Mouse (Mus musculus) hindbrain, postnatal 0 days (tissue): ENCODE results near the gene Nfasc. TPM values are rescaled to one million over a fixed set of nuclear protein-coding genes. Genes with fewer than 3 reads are reported as not detected.
A peak's percentile ranks its signal among the peaks of the same experiment; 100 is the strongest.

Experiments used
- ATAC-seq: fragments of 200-750 bp; cut with Nextera tagmentation; 2 replicates; pipeline ENCODE4 v1.8.0; 2017; ENCODE audit warnings: mild to moderate bottlenecking, moderate TSS enrichment, moderate library complexity
- DNase-seq: peaks from one replicate; pipeline ENCODE4 v3.0.0-alpha.2; 2015; ENCODE audit warnings: low spot score
- H3K27ac ChIP-seq: fragments of 300-500 bp; sonication (generic); 2 replicates; pipeline ENCODE4 v1.5.1; 2014; ENCODE audit warnings: mild to moderate bottlenecking
- H3K27me3 ChIP-seq: fragments of 300-500 bp; sonication (generic); 2 replicates; pipeline ENCODE4 v1.6.1; 2014; ENCODE audit warnings: low read length, mixed read lengths; ENCODE audit not compliant: insufficient read depth
- H3K36me3 ChIP-seq: fragments of 300-500 bp; sonication (generic); 2 replicates; pipeline ENCODE4 v1.6.1; 2014; ENCODE audit warnings: low read length, mixed read lengths; ENCODE audit not compliant: insufficient read depth
- H3K4me1 ChIP-seq: fragments of 300-500 bp; sonication (generic); 2 replicates; pipeline ENCODE4 v1.6.1; 2014; ENCODE audit warnings: antibody characterized with exemption, low read length, mixed read lengths; ENCODE audit not compliant: insufficient read depth
- H3K4me2 ChIP-seq: fragments of 300-500 bp; sonication (generic); 2 replicates; pipeline ENCODE4 v1.6.1; 2014; ENCODE audit warnings: low read depth, mild to moderate bottlenecking, low read length, moderate library complexity, mixed read lengths
- H3K4me3 ChIP-seq: fragments of 300-500 bp; sonication (generic); 2 replicates; pipeline ENCODE4 v1.5.1; 2014; ENCODE audit warnings: low read length
- H3K9ac ChIP-seq: fragments of 300-500 bp; sonication (generic); replicated peaks from 2 replicates; pipeline ENCODE4 v1.6.1; 2014; ENCODE audit warnings: mild to moderate bottlenecking, low read length, moderate library complexity, mixed read lengths
- H3K9me3 ChIP-seq: fragments of 300-500 bp; sonication (generic); 2 replicates; pipeline ENCODE4 v1.6.1; 2016; ENCODE audit warnings: low read length, mixed read lengths
- CTCF ChIP-seq: IDR thresholded peaks from 2 replicates; pipeline ENCODE4 v1.5.1; 2016; ENCODE audit warnings: antibody characterized with exemption, control low read depth, low read depth
- WGBS: fragments of 180-500 bp; shearing (Covaris S2); extraction: QIAGEN DNeasy Blood & Tissue Kit; methylation state at CpG from one replicate; pipeline ENCODE4 v1.1.7; 2014; 5-methylcytosine and 5-hydroxymethylcytosine counted together
- polyA plus RNA-seq: library from polyadenylated mRNA; unstranded; fragments of >200 nt; fragmentation: Nextera tagmentation; extraction: Ambion mirVana; gene quantifications from 2 replicates; pipeline ENCODE4 v1.2.1, GENCODE M21; 2015
- total RNA-seq: library from RNA; depleted of rRNA; stranded (reverse); fragments of >200 nt; gene quantifications from 2 replicates; pipeline ENCODE4 v1.2.3, GENCODE M21; 2014

The Nfasc gene
- total and polyA plus RNA-seq, 2 experiments from 2014 or later, result 30.5 to 69.6 TPM

DNA sequence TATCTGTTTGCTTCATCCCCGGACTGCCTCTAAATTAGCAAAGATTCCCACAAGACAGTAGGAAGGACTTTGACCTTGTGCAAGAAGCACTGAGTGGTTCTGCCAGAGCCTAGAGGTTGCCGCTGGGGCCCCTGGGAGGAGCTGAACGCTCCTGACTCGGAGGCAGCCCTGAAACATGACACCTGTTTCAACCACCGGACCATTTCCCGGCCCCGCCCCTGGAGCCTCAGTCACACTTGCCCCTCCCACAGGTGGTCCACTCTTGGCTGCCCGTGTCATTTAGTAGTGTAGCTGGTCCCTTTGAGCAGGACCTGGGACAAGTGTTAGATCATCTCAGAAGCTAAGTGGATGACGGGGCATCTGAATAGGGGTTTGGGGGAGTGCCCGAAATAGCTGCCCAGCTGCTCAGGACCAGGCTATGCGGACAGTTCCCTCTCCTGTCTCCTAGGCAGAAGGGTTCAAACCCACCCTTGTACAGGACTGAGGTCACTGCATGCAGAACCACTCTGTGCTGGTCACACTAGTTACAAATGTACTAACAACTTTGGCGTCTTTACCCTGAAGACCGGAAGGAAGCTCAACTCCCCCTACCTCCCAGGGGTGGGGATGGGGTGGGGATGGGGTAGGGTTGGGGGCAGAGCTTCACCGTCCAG is 200.3 kb downstream of the Nfasc start:
- Histone ChIP-seq H3K4me3 (peak overlapping the region; percentile 48), H3K4me1 (peaks cover 8% of the 10 kb centered on the region; the same call in 1 of the 2 replicates), H3K36me3 (no peaks in the 10 kb centered on the region), H3K27me3 (no peaks in the 10 kb centered on the region), H3K9me3 (no peaks in the 10 kb centered on the region), H3K9ac (peak overlapping the region; percentile 62; the same call in 1 of the 2 replicates), H3K4me2 (peak overlapping the region; percentile 73), H3K27ac (no peak overlapping the region)
- ATAC-seq, result no peak
- TF ChIP-seq CTCF, result no peak
- WGBS, result 6% methylated on average over 14 of the region's 14 CpGs
- DNase-seq, result no peak

DNA sequence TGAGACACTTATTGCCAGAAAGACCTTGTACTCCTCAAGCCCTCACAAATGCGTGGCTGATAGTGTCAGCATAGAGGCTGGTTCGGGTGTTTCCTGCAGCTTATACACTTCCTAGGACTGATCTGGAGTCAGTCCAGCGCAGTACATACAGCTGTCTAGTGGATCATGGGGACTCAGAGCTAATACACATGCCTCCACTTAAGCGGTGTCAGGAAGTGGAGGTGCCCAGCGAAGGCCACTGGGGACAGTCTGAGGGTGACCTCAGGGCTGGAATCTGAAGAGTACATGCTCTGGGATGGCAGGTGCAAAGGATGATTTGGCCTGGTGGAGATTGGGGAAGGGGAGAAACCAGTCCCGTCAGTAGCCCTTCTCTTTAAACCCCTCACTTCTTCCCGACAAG is 200.9 kb downstream of the Nfasc start:
- peak overlapping the region; percentile 48 for H3K4me3 ChIP-seq
- H3K9ac ChIP-seq, result no peak overlapping the region
- no peaks in the 10 kb centered on the region for H3K36me3 ChIP-seq
- no peak for TF ChIP-seq CTCF
- H3K4me2 ChIP-seq, result peak overlapping the region; percentile 73
- ATAC-seq (no peak), DNase-seq (no peak)
- peaks cover 8% of the 10 kb centered on the region; the same call in 1 of the 2 replicates for H3K4me1 ChIP-seq
- no peaks in the 10 kb centered on the region for H3K9me3 ChIP-seq
- H3K27ac ChIP-seq, result no peak overlapping the region
- no peaks in the 10 kb centered on the region for H3K27me3 ChIP-seq
- 61% methylated on average over 7 of the region's 7 CpGs for WGBS

DNA sequence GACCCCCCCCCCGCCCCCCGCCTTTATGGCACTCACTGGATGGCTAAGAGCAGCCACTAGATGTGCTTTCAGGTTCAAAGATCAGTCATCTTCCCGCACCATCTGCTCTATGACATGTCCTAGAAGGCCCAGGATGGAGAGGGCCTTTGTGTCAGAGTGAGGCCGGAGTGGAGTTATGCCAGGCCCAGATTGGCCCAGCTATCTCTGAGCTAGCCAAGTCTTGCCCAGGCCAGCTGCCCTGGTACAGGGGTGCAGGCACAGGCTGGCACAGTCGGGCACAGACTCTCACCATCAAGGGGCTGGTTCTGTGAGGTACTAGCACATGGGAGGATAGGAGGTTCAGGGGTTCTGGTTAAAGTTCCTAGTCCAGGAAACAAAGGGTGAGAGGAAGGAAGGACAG is 203.9 kb downstream of the Nfasc start:
- 50% methylated on average over 5 of the region's 5 CpGs for WGBS
- Histone ChIP-seq H3K4me3 (no peak overlapping the region), H3K27ac (0 out of 2 replicates have a peak overlapping the region, but pooled peaks have one; percentile 15), H3K9ac (no peak overlapping the region), H3K9me3 (no peaks in the 10 kb centered on the region), H3K36me3 (0 out of 2 replicates have a peak, but pooled peaks cover 4% of the 10 kb centered on the region), H3K4me2 (no peak overlapping the region), H3K27me3 (no peaks in the 10 kb centered on the region), H3K4me1 (peaks cover 11% of the 10 kb centered on the region; the same call in 1 of the 2 replicates)
- peak; percentile 55 for DNase-seq
- TF ChIP-seq CTCF, result no peak
- ATAC-seq, result peak; percentile 52

DNA sequence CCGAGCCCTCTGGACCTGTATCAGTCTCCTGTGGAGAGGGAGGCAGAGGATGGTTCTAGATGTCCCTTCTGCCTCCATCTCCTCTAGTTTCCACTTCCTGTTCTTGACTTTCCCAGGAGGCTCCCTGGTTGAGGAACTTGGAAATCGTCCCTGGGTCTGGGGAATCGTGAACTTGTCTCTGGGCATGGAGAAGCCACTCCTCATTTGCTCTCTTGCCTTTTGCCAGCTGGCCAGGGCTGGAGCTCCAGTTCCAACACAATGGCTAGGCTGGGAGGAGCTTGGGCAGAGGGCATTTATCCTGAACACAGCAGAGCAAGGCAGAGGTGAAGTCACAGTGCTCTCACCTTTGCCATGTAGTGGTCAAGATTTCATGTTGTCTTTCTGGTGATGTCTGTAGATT is 205.2 kb downstream of the Nfasc start:
- no peak overlapping the region for H3K4me3 ChIP-seq
- no peak overlapping the region for H3K9ac ChIP-seq
- ATAC-seq (no peak), DNase-seq (no peak)
- no peak for TF ChIP-seq CTCF
- no peaks in the 10 kb centered on the region for H3K27me3 ChIP-seq
- peaks cover 11% of the 10 kb centered on the region; the same call in 1 of the 2 replicates for H3K4me1 ChIP-seq
- 67% methylated on average over 3 of the region's 3 CpGs for WGBS
- H3K27ac ChIP-seq, result no peak overlapping the region
- H3K9me3 ChIP-seq, result no peaks in the 10 kb centered on the region
- no peak overlapping the region for H3K4me2 ChIP-seq
- H3K36me3 ChIP-seq, result 0 out of 2 replicates have a peak, but pooled peaks cover 4% of the 10 kb centered on the region

DNA sequence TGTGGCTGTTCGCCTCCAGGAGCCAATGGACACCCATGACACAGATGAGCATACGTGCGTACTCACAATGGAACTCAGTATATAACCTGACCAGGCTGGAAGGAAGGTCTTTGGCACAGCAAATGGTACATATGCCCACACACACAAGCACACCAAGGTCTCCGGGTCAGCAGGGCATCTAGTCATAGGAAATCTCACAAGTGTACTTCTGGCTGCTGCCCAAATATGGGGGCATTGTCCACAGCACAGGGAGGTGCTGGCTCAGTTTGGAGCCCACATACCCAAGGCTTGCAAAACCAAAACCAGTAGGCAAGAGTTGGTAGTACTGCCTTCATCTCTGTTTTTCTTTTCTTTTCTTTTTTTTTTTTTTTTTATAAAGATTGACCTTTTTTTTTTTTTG is 206.1 kb downstream of the Nfasc start:
- no peak overlapping the region for H3K4me3 ChIP-seq
- no peak overlapping the region for H3K4me2 ChIP-seq
- 0 out of 2 replicates have a peak, but pooled peaks cover 7% of the 10 kb centered on the region for H3K4me1 ChIP-seq
- 0 out of 2 replicates have a peak, but pooled peaks cover 4% of the 10 kb centered on the region for H3K36me3 ChIP-seq
- no peak overlapping the region for H3K27ac ChIP-seq
- H3K9me3 ChIP-seq, result no peaks in the 10 kb centered on the region
- DNase-seq (no peak), ATAC-seq (no peak)
- no peaks in the 10 kb centered on the region for H3K27me3 ChIP-seq
- H3K9ac ChIP-seq, result no peak overlapping the region
- no peak for TF ChIP-seq CTCF
- 91% methylated on average over 4 of the region's 4 CpGs for WGBS

DNA sequence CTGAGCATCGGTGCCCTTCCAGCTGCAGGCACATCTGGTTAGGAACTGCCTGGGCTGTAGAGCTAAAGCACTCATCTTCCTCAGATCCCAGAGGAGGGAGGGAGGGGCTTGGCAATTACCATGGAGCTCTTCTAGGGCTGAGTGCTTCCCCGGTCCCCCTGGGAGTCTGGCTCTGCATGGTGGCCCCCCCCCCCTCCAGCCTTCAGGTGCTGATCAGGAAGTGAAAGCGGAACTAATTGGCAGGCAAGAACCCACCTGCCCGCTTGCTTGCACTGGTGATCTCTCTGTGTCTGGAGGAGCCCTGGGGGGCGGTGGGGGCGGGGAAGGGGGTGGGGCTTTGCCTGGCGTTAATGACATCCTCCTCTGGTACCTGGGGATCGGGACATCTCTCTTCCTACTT is 207.8 kb downstream of the Nfasc start:
- DNase-seq (no peak), ATAC-seq (no peak)
- Histone ChIP-seq H3K27me3 (no peaks in the 10 kb centered on the region), H3K9me3 (no peaks in the 10 kb centered on the region), H3K4me1 (0 out of 2 replicates have a peak, but pooled peaks cover 7% of the 10 kb centered on the region), H3K36me3 (0 out of 2 replicates have a peak, but pooled peaks cover 4% of the 10 kb centered on the region), H3K9ac (no peak overlapping the region), H3K4me3 (no peak overlapping the region), H3K27ac (no peak overlapping the region), H3K4me2 (no peak overlapping the region)
- TF ChIP-seq CTCF, result no peak
- WGBS, result 7% methylated on average over 8 of the region's 8 CpGs

DNA sequence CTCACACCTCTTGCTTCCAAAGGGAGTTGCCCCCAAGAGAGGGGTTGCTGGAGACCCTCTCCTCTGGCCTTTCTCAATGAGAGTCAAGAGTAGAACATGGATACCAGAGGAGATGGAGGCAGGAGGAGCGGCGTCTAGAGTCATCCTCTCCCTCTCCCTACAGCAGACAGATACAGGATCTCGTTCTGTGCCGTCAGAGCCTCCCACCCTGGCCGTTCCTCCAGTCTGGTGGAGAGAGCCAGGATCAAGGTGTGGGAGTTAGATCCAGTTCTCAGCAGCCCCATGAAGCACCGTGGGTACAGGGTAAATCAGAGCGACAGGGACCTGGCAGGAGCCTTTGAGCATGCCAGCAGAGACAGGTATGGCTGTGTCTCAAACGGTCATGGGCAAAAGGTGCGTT is 209.1 kb downstream of the Nfasc start:
- Histone ChIP-seq H3K27ac (no peak overlapping the region), H3K9me3 (no peaks in the 10 kb centered on the region), H3K36me3 (0 out of 2 replicates have a peak, but pooled peaks cover 4% of the 10 kb centered on the region), H3K4me2 (no peak overlapping the region), H3K27me3 (no peaks in the 10 kb centered on the region), H3K4me3 (no peak overlapping the region), H3K9ac (no peak overlapping the region), H3K4me1 (0 out of 2 replicates have a peak, but pooled peaks cover 5% of the 10 kb centered on the region)
- ATAC-seq, result no peak
- no peak for TF ChIP-seq CTCF
- no peak for DNase-seq
- WGBS, result 69% methylated on average over 9 of the region's 9 CpGs
